Mouse (Mus musculus) midbrain, postnatal 0 days (tissue): ENCODE data around the gene Dkk2. TPM values are rescaled to one million over a fixed set of nuclear protein-coding genes. Genes with fewer than 3 reads are reported as not detected.

Experiments
- ATAC-seq: fragments of 200-750 bp; cut with Nextera tagmentation; 2 replicates; pipeline ENCODE4 v1.8.0; 2017; ENCODE audit warnings: moderate number of reproducible peaks, mild to moderate bottlenecking, moderate TSS enrichment, moderate library complexity; ENCODE audit not compliant: low FRiP score
- DNase-seq: peaks from one replicate; pipeline ENCODE4 v3.0.0-alpha.2; 2015; ENCODE audit warnings: low spot score
- H3K27ac ChIP-seq: fragments of 300-500 bp; sonication (generic); 2 replicates; pipeline ENCODE4 v1.5.1; 2014; ENCODE audit warnings: low read depth, mild to moderate bottlenecking, low read length, mixed read lengths
- H3K27me3 ChIP-seq: fragments of 300-500 bp; sonication (generic); 2 replicates; pipeline ENCODE4 v1.6.1; 2014; ENCODE audit warnings: low read length, control low read depth, mixed read lengths; ENCODE audit not compliant: insufficient read depth
- H3K36me3 ChIP-seq: fragments of 300-500 bp; sonication (generic); 2 replicates; pipeline ENCODE4 v1.6.1; 2014; ENCODE audit warnings: low read length, control low read depth, mixed read lengths; ENCODE audit not compliant: insufficient read depth
- H3K4me1 ChIP-seq: fragments of 300-500 bp; sonication (generic); 2 replicates; pipeline ENCODE4 v1.6.1; 2014; ENCODE audit warnings: mild to moderate bottlenecking, control low read depth, antibody characterized with exemption, low read length, mixed read lengths; ENCODE audit not compliant: insufficient read depth
- H3K4me2 ChIP-seq: fragments of 300-500 bp; sonication (generic); 2 replicates; pipeline ENCODE4 v1.6.1; 2014; ENCODE audit warnings: low read depth, mild to moderate bottlenecking, low read length, mixed read lengths; ENCODE audit not compliant: poor library complexity, severe bottlenecking
- H3K4me3 ChIP-seq: fragments of 300-500 bp; sonication (generic); 2 replicates; pipeline ENCODE4 v1.5.1; 2014; ENCODE audit warnings: low read depth, mild to moderate bottlenecking, low read length, moderate library complexity
- H3K9ac ChIP-seq: fragments of 300-500 bp; sonication (generic); replicated peaks from 2 replicates; pipeline ENCODE4 v1.6.1; 2014; ENCODE audit warnings: mild to moderate bottlenecking, low read length, moderate library complexity, mixed read lengths; ENCODE audit not compliant: poor library complexity, severe bottlenecking
- H3K9me3 ChIP-seq: fragments of 300-500 bp; sonication (generic); 2 replicates; pipeline ENCODE4 v1.6.1; 2016; ENCODE audit warnings: low read length, control low read depth
- CTCF ChIP-seq: IDR thresholded peaks from 2 replicates; pipeline ENCODE4 v1.5.1; 2016; ENCODE audit warnings: antibody characterized with exemption, mild to moderate bottlenecking
- WGBS: fragments of 180-500 bp; shearing (Covaris S2); extraction: QIAGEN DNeasy Blood & Tissue Kit; methylation state at CpG from one replicate; pipeline ENCODE4 v1.1.7; 2014; 5-methylcytosine and 5-hydroxymethylcytosine counted together
- polyA plus RNA-seq: library from polyadenylated mRNA; unstranded; fragments of >200 nt; fragmentation: Nextera tagmentation; extraction: Ambion mirVana; gene quantifications from 2 replicates; pipeline ENCODE4 v1.2.1, GENCODE M21; 2015
- total RNA-seq: library from RNA; depleted of rRNA; stranded (reverse); fragments of >200 nt; gene quantifications from 2 replicates; pipeline ENCODE4 v1.2.3, GENCODE M21; 2014

Gene Dkk2
- total and polyA plus RNA-seq, 2 experiments from 2014 or later, result 1.2 to 1.5 TPM

- Histone ChIP-seq H3K4me1 (no peaks in the 10 kb centered on the region), H3K9ac (no peak overlapping the region), H3K4me2 (no peak overlapping the region), H3K27ac (no peak overlapping the region), H3K36me3 (no peaks in the 10 kb centered on the region), H3K4me3 (no peak overlapping the region), H3K9me3 (no peaks in the 10 kb centered on the region), H3K27me3 (no peaks in the 10 kb centered on the region)
- 34% methylated on average over 11 of the region's 11 CpGs for WGBS
- TF ChIP-seq CTCF, result peak; percentile 69
- DNase-seq (peak; percentile 51), ATAC-seq (no peak)
Measured at GRCm38 (mm10) chr3:132207469-132207868, 122.4 kb downstream of the Dkk2 start.

DNA sequence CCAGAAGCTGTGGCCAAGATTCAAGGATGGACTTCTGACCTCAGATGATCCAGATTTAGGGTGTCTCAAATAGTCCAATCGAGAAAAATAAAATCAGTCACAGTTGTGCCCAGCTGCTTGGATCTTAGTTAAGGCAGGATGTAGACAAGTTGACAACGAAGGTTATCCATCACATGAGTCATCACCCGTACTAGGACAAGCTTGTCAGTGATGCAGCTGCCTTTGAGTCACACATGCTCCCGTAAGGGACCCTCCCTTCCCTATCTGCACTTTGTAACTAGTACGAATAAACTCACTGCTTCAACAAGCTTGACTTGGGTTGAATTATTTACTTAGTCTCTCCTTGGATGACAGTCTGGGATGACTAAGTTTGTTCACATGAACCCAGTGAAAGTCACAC lies 126.2 kb downstream of the Dkk2 start:
- DNase-seq, result no peak
- no peak for TF ChIP-seq CTCF
- Histone ChIP-seq H3K36me3 (no peaks in the 10 kb centered on the region), H3K9ac (no peak overlapping the region), H3K9me3 (no peaks in the 10 kb centered on the region), H3K27ac (no peak overlapping the region), H3K4me3 (no peak overlapping the region), H3K4me2 (no peak overlapping the region), H3K27me3 (no peaks in the 10 kb centered on the region), H3K4me1 (no peaks in the 10 kb centered on the region)
- ATAC-seq, result no peak
- 84% methylated on average over 5 of the region's 5 CpGs for WGBS

DNA sequence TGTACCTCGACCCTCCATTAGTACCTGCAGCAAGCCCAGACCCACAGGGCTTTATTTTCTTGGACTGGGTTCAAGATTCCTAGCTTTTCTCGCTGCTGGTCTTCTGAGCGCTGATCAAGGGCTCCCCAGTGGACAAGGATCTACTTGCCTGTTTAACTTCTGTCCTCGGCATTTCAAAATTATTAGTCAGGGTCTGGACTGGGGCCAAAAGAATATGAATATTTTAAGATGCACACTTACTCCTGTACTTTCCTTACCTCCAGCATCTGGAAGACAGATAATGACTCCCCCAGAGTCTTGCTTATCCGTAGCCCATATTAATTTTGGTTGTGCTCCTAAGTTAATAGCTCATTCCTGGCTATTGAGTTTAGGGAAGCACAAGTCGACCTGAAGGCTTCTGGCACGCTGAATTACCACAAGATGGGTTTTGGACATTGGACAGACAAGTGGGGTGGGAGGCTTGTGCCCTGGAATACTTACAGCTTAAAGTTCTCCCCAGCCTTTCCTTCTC lies 134.9 kb downstream of the Dkk2 start:
- TF ChIP-seq CTCF, result no peak
- Histone ChIP-seq H3K27ac (no peak overlapping the region), H3K27me3 (no peaks in the 10 kb centered on the region), H3K36me3 (no peaks in the 10 kb centered on the region), H3K4me1 (no peaks in the 10 kb centered on the region), H3K9me3 (no peaks in the 10 kb centered on the region), H3K9ac (no peak overlapping the region), H3K4me2 (no peak overlapping the region), H3K4me3 (no peak overlapping the region)
- DNase-seq (no peak), ATAC-seq (no peak)
- WGBS, result 74% methylated on average over 7 of the region's 7 CpGs

DNA sequence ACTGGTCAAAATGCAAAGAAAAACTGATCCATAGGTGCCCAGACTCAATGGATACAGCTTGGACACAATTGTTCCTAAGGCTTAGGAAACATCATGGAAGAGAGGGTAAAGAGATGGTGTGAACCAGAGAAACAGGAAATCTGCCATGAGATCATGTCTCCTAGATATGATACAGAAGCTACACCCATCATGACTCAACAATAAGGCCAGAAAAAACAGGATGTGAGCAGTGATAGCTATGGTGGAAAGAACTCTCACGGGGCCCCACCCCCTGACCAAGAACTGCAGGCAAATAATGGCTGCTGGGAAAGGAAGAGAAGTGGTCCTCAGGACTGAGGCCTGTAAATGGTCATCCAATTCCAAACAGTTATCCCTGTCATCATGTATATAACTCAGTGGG lies 142.5 kb downstream of the Dkk2 start:
- H3K4me2 ChIP-seq, result no peak overlapping the region
- no peak for TF ChIP-seq CTCF
- H3K4me1 ChIP-seq, result no peaks in the 10 kb centered on the region
- WGBS, result 83% methylated on average over 1 of the region's 1 CpGs
- H3K9me3 ChIP-seq, result no peaks in the 10 kb centered on the region
- no peak overlapping the region for H3K27ac ChIP-seq
- H3K36me3 ChIP-seq, result no peaks in the 10 kb centered on the region
- DNase-seq (no peak), ATAC-seq (no peak)
- no peak overlapping the region for H3K4me3 ChIP-seq
- no peaks in the 10 kb centered on the region for H3K27me3 ChIP-seq
- H3K9ac ChIP-seq, result no peak overlapping the region
